Mouse (Mus musculus) C2C12 (cell line): ENCODE data around the gene Ppp1r36.

Source experiments
- CEBPB ChIP-seq: IDR thresholded peaks from one replicate; pipeline ENCODE4 v1.6.1; 2011; ENCODE audit warnings: low read depth, mild to moderate bottlenecking, control low read depth, moderate library complexity
- CTCF ChIP-seq: IDR thresholded peaks from one replicate; pipeline ENCODE4 v1.5.1; 2011; ENCODE audit not compliant: control insufficient read depth, insufficient read depth, insufficient read length
- FOSL1 ChIP-seq: IDR thresholded peaks from one replicate; pipeline ENCODE4 v1.8.0; 2011; ENCODE audit warnings: mild to moderate bottlenecking, low read length; ENCODE audit not compliant: poor library complexity, insufficient read depth, severe bottlenecking
- MAX ChIP-seq: IDR thresholded peaks from one replicate; pipeline ENCODE4 v1.6.1; 2011; ENCODE audit warnings: mild to moderate bottlenecking, control low read depth
- USF1 ChIP-seq: IDR thresholded peaks from one replicate; pipeline ENCODE4 v1.6.1; 2011; ENCODE audit warnings: low read depth, mild to moderate bottlenecking, control low read depth, moderate library complexity

- TF ChIP-seq USF1 (no peak), FOSL1 (no peak), CTCF (no peak), MAX (no peak), CEBPB (no peak)
Measured at GRCm38 (mm10) chr12:76373991-76374390, 43.3 kb upstream of the Ppp1r36 start.
